Mouse (Mus musculus) lung, embryonic 15.5 days (tissue): ENCODE measurements around the gene Stx2. TPM values are rescaled to one million over a fixed set of nuclear protein-coding genes. Genes with fewer than 3 reads are reported as not detected.

ENCODE experiments used
- ATAC-seq: fragments of 200-750 bp; cut with Nextera tagmentation; 2 replicates; pipeline ENCODE4 v1.8.0; 2017; ENCODE audit warnings: moderate number of reproducible peaks, borderline replicate concordance; ENCODE audit not compliant: low FRiP score, low TSS enrichment; ENCODE audit errors: extremely low read depth
- H3K27ac ChIP-seq: fragments of 300-500 bp; sonication (generic); 2 replicates; pipeline ENCODE4 v1.5.1; 2015; ENCODE audit warnings: moderate library complexity, mild to moderate bottlenecking, inconsistent platforms
- H3K27me3 ChIP-seq: fragments of 300-500 bp; sonication (generic); 2 replicates; pipeline ENCODE4 v1.6.1; 2015; ENCODE audit warnings: inconsistent platforms
- H3K36me3 ChIP-seq: fragments of 300-500 bp; sonication (generic); 2 replicates; pipeline ENCODE4 v1.6.1; 2015; ENCODE audit warnings: inconsistent platforms
- H3K4me1 ChIP-seq: fragments of 300-500 bp; sonication (generic); 2 replicates; pipeline ENCODE4 v1.6.1; 2015; ENCODE audit warnings: inconsistent platforms
- H3K4me2 ChIP-seq: fragments of 300-500 bp; sonication (generic); 2 replicates; pipeline ENCODE4 v1.6.1; 2015; ENCODE audit warnings: inconsistent platforms, mild to moderate bottlenecking, moderate library complexity
- H3K4me3 ChIP-seq: fragments of 300-500 bp; sonication (generic); 2 replicates; pipeline ENCODE4 v1.5.1; 2015; ENCODE audit warnings: mild to moderate bottlenecking, inconsistent platforms
- H3K9ac ChIP-seq: fragments of 300-500 bp; sonication (generic); 2 replicates; pipeline ENCODE4 v1.6.1; 2015; ENCODE audit warnings: inconsistent platforms
- H3K9me3 ChIP-seq: fragments of 300-500 bp; sonication (generic); 2 replicates; pipeline ENCODE4 v1.6.1; 2016; ENCODE audit warnings: inconsistent platforms
- WGBS: fragments of 180-500 bp; shearing (Covaris S2); methylation state at CpG from one replicate; pipeline ENCODE4 v1.1.7; 2015; 5-methylcytosine and 5-hydroxymethylcytosine counted together
- polyA plus RNA-seq: library from polyadenylated mRNA; unstranded; fragments of >200 nt; fragmentation: Nextera tagmentation; extraction: Ambion mirVana; gene quantifications from 2 replicates; pipeline ENCODE4 v1.2.1, GENCODE M21; 2015

The Stx2 gene
- 24.9 and 28.3 TPM in 2 replicates for polyA plus RNA-seq

DNA sequence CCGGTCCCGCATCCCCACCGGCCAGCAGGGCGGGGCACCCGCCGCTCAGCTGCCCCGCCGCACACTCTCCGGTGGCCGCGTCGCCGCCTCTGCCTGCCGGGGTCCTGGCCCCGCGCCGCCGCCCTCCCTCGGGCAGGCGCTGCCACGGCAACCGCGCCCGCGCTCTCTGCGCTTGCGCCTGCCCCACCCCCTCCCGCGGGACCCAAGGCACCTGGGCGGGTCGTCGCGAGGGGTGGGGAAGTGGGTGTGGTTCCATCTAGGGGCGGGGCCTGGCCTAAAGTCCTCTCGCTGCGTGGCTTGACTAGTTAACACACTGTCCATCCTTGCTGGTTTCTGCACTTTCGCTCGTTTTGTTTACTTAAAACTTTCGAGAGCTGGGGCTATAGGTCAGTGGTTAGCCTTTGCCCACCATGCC is at the start of gene Stx2:
Gene Stx2, minus strand, starts transcription at position 163 of the 415 bp plus-strand sequence.
- Histone ChIP-seq H3K4me3 (peak within 1 kb of the TSS; percentile 62), H3K27ac (no peak within 1 kb of the TSS), H3K9ac (peak within 1 kb of the TSS; percentile 63), H3K27me3 (no peaks in the 10 kb centered on the region), H3K4me1 (peaks cover 31% of the 10 kb centered on the region), H3K4me2 (peak within 1 kb of the TSS; percentile 82), H3K9me3 (no peaks in the 10 kb centered on the region), H3K36me3 (no peaks in the 10 kb centered on the region)
- under 1% methylated on average over 39 of the region's 39 CpGs for WGBS
- peak; percentile 94 for ATAC-seq

DNA sequence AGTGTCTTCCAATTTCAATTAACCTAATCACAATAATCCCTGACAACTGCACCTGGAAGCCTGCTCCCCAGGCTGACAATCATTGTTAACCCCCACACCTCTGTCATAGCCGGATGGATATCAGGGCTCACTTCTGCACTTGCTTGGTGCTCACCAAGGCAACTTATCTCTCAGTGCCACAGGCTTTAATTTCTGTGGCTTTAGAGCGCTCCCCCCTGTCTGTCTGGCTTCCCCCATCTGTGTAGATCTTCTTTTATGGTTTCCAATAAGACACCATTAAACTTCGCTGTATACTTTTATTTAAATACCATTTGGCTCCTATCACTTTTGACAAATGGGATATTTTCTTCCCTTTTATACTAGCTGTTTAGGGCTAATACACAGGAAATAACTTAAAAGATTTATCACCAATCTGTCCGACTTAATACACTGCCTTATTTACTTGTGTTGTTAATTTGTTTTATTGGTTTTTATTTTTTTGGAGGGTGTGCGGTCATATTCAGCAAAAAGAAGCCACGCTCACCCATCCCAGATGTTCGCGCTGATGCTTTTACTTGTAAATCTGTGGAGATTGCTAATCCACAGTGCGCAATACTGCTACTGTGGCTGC is 46.4 kb upstream of the Stx2 start:
- Histone ChIP-seq H3K4me1 (no peaks in the 10 kb centered on the region), H3K27ac (no peak overlapping the region), H3K4me3 (no peak overlapping the region), H3K9ac (no peak overlapping the region), H3K4me2 (no peak overlapping the region), H3K27me3 (no peaks in the 10 kb centered on the region), H3K36me3 (no peaks in the 10 kb centered on the region), H3K9me3 (no peaks in the 10 kb centered on the region)
- no peak for ATAC-seq
- WGBS, result 78% methylated on average over 9 of the region's 9 CpGs

DNA sequence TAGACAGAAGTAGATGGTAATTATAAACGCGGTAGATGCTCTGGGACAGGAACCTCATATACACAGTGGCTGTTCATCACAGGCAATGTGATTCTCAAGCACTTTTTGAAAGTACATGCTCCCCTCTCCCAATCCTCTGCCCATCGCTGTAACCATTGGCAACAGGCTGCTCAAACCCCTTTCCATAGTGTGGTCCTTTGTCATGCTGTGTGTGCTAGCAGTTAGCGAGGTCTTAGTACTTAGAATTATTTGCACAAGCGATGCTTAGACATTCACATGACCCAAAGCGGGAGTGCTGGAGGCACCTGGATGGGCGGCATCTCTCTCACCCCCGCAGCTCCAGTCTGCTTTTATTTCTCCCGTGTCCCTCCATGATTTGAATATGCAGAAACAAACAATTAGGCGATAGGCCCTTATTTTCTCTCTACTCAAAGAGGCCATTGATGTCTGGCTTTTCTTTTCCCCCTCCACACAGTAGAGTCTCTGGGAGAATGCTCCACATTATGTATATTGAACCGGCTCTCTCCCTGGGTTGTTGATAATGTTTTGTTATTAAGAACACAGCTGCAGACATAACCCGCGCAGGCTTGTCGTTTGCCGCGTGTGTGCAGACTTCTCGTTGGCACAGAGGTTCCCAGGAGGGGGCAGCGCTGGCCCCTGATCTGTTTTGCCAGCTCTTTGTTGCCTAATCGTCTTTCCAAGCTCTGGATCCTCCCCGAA is 44.4 kb upstream of the Stx2 start:
- no peak overlapping the region for H3K4me3 ChIP-seq
- H3K9ac ChIP-seq, result no peak overlapping the region
- 33% methylated on average over 20 of the region's 20 CpGs for WGBS
- H3K9me3 ChIP-seq, result no peaks in the 10 kb centered on the region
- H3K27me3 ChIP-seq, result no peaks in the 10 kb centered on the region
- no peak overlapping the region for H3K4me2 ChIP-seq
- H3K4me1 ChIP-seq, result no peaks in the 10 kb centered on the region
- no peaks in the 10 kb centered on the region for H3K36me3 ChIP-seq
- no peak for ATAC-seq
- H3K27ac ChIP-seq, result no peak overlapping the region

DNA sequence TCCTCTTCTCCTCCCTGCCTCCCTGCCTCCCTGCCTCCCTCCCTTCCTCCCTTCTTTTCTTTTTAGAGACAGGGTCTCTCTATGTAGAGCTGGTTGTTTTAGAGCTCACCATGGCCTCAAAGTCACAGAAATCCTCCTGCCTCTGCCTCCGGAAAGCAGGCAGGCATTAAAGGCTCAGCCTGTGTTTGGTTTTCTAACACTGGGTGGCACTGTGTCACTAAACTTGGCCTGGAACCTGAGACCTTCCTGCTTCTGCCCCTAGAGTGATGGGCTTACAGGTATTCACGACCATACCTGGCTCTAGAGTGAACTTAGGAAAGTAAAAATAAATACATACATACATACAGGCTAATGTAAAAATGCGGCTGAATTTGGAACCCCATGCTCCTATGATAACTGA is 43.5 kb upstream of the Stx2 start:
- Histone ChIP-seq H3K9ac (no peak overlapping the region), H3K4me2 (no peak overlapping the region), H3K9me3 (no peaks in the 10 kb centered on the region), H3K4me3 (no peak overlapping the region), H3K4me1 (no peaks in the 10 kb centered on the region), H3K36me3 (no peaks in the 10 kb centered on the region), H3K27me3 (no peaks in the 10 kb centered on the region), H3K27ac (no peak overlapping the region)
- ATAC-seq, result no peak
- WGBS, result 77% methylated on average over 3 of the region's 3 CpGs

GRCm38 (mm10) chr5:129049372-129049771 is 41.0 kb upstream of the Stx2 start:
- no peak overlapping the region for H3K4me2 ChIP-seq
- no peaks in the 10 kb centered on the region for H3K4me1 ChIP-seq
- H3K9ac ChIP-seq, result no peak overlapping the region
- H3K27ac ChIP-seq, result no peak overlapping the region
- 79% methylated on average over 9 of the region's 9 CpGs for WGBS
- no peak overlapping the region for H3K4me3 ChIP-seq
- H3K9me3 ChIP-seq, result no peaks in the 10 kb centered on the region
- no peak for ATAC-seq
- H3K36me3 ChIP-seq, result no peaks in the 10 kb centered on the region
- no peaks in the 10 kb centered on the region for H3K27me3 ChIP-seq

DNA sequence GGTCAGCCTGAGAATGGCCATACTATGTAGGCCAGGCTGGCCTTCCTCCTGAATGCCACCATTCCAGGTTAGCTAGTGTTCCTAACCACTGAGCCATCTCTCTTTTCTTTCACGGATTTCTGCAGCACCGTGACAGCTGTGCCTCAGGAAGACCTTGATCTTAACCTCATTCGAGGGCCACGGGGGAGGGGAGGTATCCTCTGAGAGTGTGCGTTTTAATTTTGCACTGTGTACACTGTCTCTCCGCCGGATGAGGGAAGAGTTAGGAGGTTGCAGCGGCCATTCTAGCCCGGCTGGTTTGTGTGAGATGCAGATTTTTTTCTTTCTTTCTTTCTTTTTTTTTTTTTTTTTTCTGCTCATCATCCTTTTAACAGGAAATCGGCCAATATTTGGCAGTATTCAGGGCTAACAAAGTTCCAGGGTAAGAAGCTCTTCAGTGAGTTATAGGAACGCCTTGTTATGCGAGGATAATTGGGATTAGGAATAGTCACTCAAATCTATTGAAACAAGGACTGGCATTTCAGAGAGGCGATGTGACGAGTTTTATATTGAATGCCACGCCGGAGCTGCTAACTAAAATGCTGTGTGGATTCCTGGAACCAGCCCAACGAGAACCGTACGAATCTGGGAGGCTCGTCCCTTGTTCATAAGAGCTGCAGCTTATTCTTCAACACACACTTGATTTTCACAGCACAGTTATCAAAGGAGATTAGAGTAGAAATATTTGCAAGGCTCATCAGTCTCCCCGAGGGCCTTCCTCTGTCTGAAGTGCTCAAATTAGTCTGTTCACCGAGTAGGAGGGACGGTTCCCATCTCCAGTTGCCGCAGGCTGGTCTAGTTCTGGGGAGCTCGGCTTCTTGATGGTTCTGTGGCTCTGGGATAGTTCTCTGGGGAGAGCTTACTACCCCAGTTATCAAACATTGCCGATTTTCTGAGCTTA is 37.5 kb upstream of the Stx2 start:
- Histone ChIP-seq H3K4me3 (no peak overlapping the region), H3K4me1 (no peaks in the 10 kb centered on the region), H3K4me2 (no peak overlapping the region), H3K9ac (no peak overlapping the region), H3K9me3 (no peaks in the 10 kb centered on the region), H3K27ac (no peak overlapping the region), H3K27me3 (no peaks in the 10 kb centered on the region), H3K36me3 (no peaks in the 10 kb centered on the region)
- ATAC-seq, result no peak
- WGBS, result 32% methylated on average over 26 of the region's 26 CpGs

- Histone ChIP-seq H3K4me1 (no peaks in the 10 kb centered on the region), H3K27ac (no peak overlapping the region), H3K4me3 (no peak overlapping the region), H3K36me3 (no peaks in the 10 kb centered on the region), H3K27me3 (no peaks in the 10 kb centered on the region), H3K9ac (no peak overlapping the region), H3K4me2 (no peak overlapping the region), H3K9me3 (no peaks in the 10 kb centered on the region)
- ATAC-seq, result no peak
- WGBS, result 62% methylated on average over 7 of the region's 7 CpGs
These were observed 29.4 kb upstream of the Stx2 start for GRCm38 (mm10) chr5:129037739-129038138.

- Histone ChIP-seq H3K9me3 (no peaks in the 10 kb centered on the region), H3K27me3 (no peaks in the 10 kb centered on the region), H3K9ac (no peak overlapping the region), H3K4me3 (no peak overlapping the region), H3K27ac (no peak overlapping the region), H3K4me2 (no peak overlapping the region), H3K4me1 (no peaks in the 10 kb centered on the region), H3K36me3 (no peaks in the 10 kb centered on the region)
- WGBS, result 79% methylated on average over 5 of the region's 5 CpGs
- no peak for ATAC-seq
These were observed 28.3 kb upstream of the Stx2 start for GRCm38 (mm10) chr5:129036678-129037077.

GRCm38 (mm10) chr5:129029131-129029723 is 20.9 kb upstream of the Stx2 start:
- Histone ChIP-seq H3K9me3 (no peaks in the 10 kb centered on the region), H3K4me1 (no peaks in the 10 kb centered on the region), H3K36me3 (peaks cover 22% of the 10 kb centered on the region), H3K4me3 (no peak overlapping the region), H3K27me3 (no peaks in the 10 kb centered on the region), H3K4me2 (no peak overlapping the region), H3K27ac (no peak overlapping the region), H3K9ac (no peak overlapping the region)
- WGBS, result 65% methylated on average over 5 of the region's 5 CpGs
- ATAC-seq, result no peak

DNA sequence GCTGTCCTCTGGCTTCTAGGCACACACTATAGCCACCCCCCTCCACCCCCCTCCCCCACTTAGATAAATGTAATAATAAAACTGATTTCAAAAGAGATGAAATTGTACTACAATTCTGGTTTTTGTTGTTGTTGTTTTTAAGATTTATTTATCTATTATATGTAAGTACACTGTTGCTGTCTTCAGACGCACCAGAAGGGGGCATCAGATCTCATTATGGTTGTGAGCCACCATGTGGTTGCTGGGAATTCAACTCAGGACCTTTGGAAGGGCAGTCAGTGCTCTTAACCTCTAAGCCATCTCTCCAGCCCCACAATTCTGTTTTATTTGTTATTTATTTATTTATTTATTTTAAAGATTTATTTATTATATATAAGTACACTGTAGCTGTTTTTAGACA is 18.3 kb upstream of the Stx2 start:
- WGBS, result 69% methylated on average over 1 of the region's 1 CpGs
- Histone ChIP-seq H3K9me3 (no peaks in the 10 kb centered on the region), H3K27me3 (no peaks in the 10 kb centered on the region), H3K36me3 (peaks cover 32% of the 10 kb centered on the region), H3K4me2 (no peak overlapping the region), H3K4me1 (peaks cover 6% of the 10 kb centered on the region), H3K4me3 (no peak overlapping the region), H3K9ac (no peak overlapping the region), H3K27ac (no peak overlapping the region)
- no peak for ATAC-seq

- no peak for ATAC-seq
- H3K27me3 ChIP-seq, result no peaks in the 10 kb centered on the region
- WGBS, result 74% methylated on average over 3 of the region's 3 CpGs
- no peak overlapping the region for H3K27ac ChIP-seq
- H3K4me2 ChIP-seq, result no peak overlapping the region
- H3K9me3 ChIP-seq, result no peaks in the 10 kb centered on the region
- H3K36me3 ChIP-seq, result peaks cover 34% of the 10 kb centered on the region
- no peak overlapping the region for H3K4me3 ChIP-seq
- H3K9ac ChIP-seq, result no peak overlapping the region
- peaks cover 10% of the 10 kb centered on the region for H3K4me1 ChIP-seq
These were observed 17.8 kb upstream of the Stx2 start for GRCm38 (mm10) chr5:129026171-129026570.
